Mouse (Mus musculus): ENCODE results near the gene Rab1b. TPM values are rescaled to one million over a fixed set of nuclear protein-coding genes. Genes with fewer than 3 reads are reported as not detected.

Gene Rab1b
- total RNA-seq, 1 experiment from 2014 or later = 62.3 TPM

- ATAC-seq (replicated peaks; ENCODE audit: low read depth, poor library complexity, severe bottlenecking) = no peak; the same call in 1 of the 2 replicates
These were observed 33.8 kb downstream of the Rab1b start for GRCm38 (mm10) chr19:5073028-5073427.

- ATAC-seq (replicated peaks; ENCODE audit: low read depth, poor library complexity, severe bottlenecking) = no peak
These were observed 34.4 kb downstream of the Rab1b start for GRCm38 (mm10) chr19:5072389-5073019.

GRCm38 (mm10) chr19:5071545-5072369 is 35.1 kb downstream of the Rab1b start:
- ATAC-seq (replicated peaks; ENCODE audit: low read depth, poor library complexity, severe bottlenecking) = peak; percentile 76

GRCm38 (mm10) chr19:5071077-5071476 is 35.8 kb downstream of the Rab1b start:
- ATAC-seq (replicated peaks; ENCODE audit: low read depth, poor library complexity, severe bottlenecking) = no peak

GRCm38 (mm10) chr19:5069978-5070377 is 36.9 kb downstream of the Rab1b start:
- no peak for ATAC-seq (replicated peaks; ENCODE audit: low read depth, poor library complexity, severe bottlenecking)

- no peak for ATAC-seq (replicated peaks; ENCODE audit: low read depth, poor library complexity, severe bottlenecking)
These were observed 37.4 kb downstream of the Rab1b start for GRCm38 (mm10) chr19:5069486-5069885.

GRCm38 (mm10) chr19:5068570-5069234 is 38.2 kb downstream of the Rab1b start:
- no peak for ATAC-seq (replicated peaks; ENCODE audit: low read depth, poor library complexity, severe bottlenecking)

GRCm38 (mm10) chr19:5067867-5068569 is 38.9 kb downstream of the Rab1b start, which contains the start of gene Cd248:
TSS of gene Cd248 (plus strand) at chr19:5068078.
- ATAC-seq (replicated peaks; ENCODE audit: low read depth, poor library complexity, severe bottlenecking) = no peak

GRCm38 (mm10) chr19:5067040-5067799 is 39.7 kb downstream of the Rab1b start:
- peak; percentile 55 for ATAC-seq (replicated peaks; ENCODE audit: low read depth, poor library complexity, severe bottlenecking)

GRCm38 (mm10) chr19:5065104-5065503 is 41.8 kb downstream of the Rab1b start:
- ATAC-seq (replicated peaks; ENCODE audit: low read depth, poor library complexity, severe bottlenecking) = no peak

GRCm38 (mm10) chr19:5062446-5062845 is 44.4 kb downstream of the Rab1b start:
- ATAC-seq (replicated peaks; ENCODE audit: low read depth, poor library complexity, severe bottlenecking) = no peak

GRCm38 (mm10) chr19:5062041-5062440 is 44.8 kb downstream of the Rab1b start:
- ATAC-seq (replicated peaks; ENCODE audit: low read depth, poor library complexity, severe bottlenecking) = no peak

GRCm38 (mm10) chr19:5060365-5061330 is 46.2 kb downstream of the Rab1b start:
- ATAC-seq (replicated peaks; ENCODE audit: low read depth, poor library complexity, severe bottlenecking) = no peak

- ATAC-seq (replicated peaks; ENCODE audit: low read depth, poor library complexity, severe bottlenecking) = no peak
These were observed 47.8 kb downstream of the Rab1b start for GRCm38 (mm10) chr19:5058801-5059771.

GRCm38 (mm10) chr19:5057876-5058775 is 48.7 kb downstream of the Rab1b start:
- ATAC-seq (replicated peaks; ENCODE audit: low read depth, poor library complexity, severe bottlenecking) = no peak

GRCm38 (mm10) chr19:5056251-5056650 is 50.6 kb downstream of the Rab1b start:
- ATAC-seq (replicated peaks; ENCODE audit: low read depth, poor library complexity, severe bottlenecking) = peak; percentile 30; the same call in 1 of the 2 replicates
